Mouse (Mus musculus): ENCODE results near the gene Phf13. TPM values are rescaled to one million over a fixed set of nuclear protein-coding genes. Genes with fewer than 3 reads are reported as not detected.

Phf13 gene
- polyA plus RNA-seq, 1 experiment: not detected

DNA sequence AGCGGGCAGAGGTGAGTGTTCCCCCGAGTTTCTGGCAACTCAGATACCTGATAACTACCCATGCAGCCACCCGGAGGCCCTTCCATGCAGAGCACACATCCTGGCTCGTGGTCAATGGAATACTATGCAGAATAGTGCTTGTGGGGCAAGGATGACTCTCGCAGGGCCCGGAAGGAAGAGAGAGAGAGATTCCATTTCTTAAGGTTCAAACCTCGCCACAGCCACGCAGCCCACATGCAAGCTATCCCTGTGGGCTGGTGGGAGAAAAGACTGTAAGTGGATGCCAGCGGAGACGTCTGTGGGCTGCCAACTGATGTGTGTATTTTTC lies 8.1 kb downstream of the Phf13 start:
- 8% methylated on average over 10 of the region's 10 CpGs for WGBS
- H3K4me1 ChIP-seq (ENCODE audit: control insufficient read depth, insufficient read depth, low read length): peaks cover 22% of the 10 kb centered on the region
- no peak for TF ChIP-seq POLR2A (IDR thresholded peaks at IDR 0.05; ENCODE audit: insufficient read depth, low read depth, low read length)
- no peak for TF ChIP-seq CTCF (IDR thresholded peaks at IDR 0.05; ENCODE audit: insufficient read depth, low read depth, low read length)
- peak overlapping the region; percentile 85 for H3K4me3 ChIP-seq (ENCODE audit: insufficient read depth, low read depth, low read length)
- peak overlapping the region; percentile 74; the same call in 1 of the 2 replicates for H3K27ac ChIP-seq (ENCODE audit: insufficient read depth, low read depth, low read length)

DNA sequence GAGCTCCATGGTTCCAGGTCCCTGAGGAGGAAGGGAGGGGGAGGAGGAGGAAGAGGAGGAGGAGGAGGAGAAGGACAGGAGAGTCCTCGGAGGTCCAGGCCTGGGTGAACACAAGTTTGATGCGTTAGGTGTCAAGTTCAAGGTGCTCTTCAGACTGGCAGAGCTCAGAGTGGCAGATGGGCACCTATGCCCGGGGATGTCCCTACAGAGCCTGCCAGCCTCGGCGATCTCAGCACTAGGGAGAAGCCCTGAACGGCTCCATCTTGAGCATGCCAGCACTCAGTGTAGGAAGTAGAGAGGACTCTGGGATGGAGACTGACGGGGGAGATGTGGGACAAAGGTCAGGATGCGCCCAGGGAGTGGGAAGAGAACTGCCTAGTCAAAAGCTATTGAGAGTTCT lies 9.4 kb downstream of the Phf13 start:
- peaks cover 23% of the 10 kb centered on the region for H3K4me1 ChIP-seq (ENCODE audit: control insufficient read depth, insufficient read depth, low read length)
- H3K4me3 ChIP-seq (ENCODE audit: insufficient read depth, low read depth, low read length): no peak overlapping the region
- no peak overlapping the region for H3K27ac ChIP-seq (ENCODE audit: insufficient read depth, low read depth, low read length)
- WGBS: 72% methylated on average over 8 of the region's 8 CpGs
- TF ChIP-seq POLR2A (IDR thresholded peaks at IDR 0.05; ENCODE audit: insufficient read depth, low read depth, low read length): no peak
- no peak for TF ChIP-seq CTCF (IDR thresholded peaks at IDR 0.05; ENCODE audit: insufficient read depth, low read depth, low read length)

DNA sequence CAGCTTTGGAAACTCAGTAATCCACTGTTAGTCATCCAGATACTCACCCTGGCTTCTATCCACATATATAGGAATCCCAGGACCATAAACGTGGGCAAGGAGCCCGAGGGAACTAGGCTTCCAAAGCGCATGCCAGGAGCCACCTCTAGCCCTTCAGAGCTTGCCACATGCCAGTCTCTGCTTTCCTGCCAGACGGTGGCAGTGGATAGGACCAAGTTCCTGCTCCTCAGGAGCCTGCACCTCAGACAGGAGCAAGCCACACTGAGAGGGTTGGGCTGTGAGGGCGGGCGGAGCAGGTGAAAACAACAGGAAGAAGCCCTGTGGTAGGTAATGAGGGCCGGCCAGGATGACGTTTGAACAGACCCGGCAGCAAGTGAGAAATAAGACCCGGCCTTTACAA lies 10.2 kb downstream of the Phf13 start:
- Histone ChIP-seq H3K4me1 (ENCODE audit: control insufficient read depth, insufficient read depth, low read length) (peaks cover 25% of the 10 kb centered on the region), H3K4me3 (ENCODE audit: insufficient read depth, low read depth, low read length) (no peak overlapping the region), H3K27ac (ENCODE audit: insufficient read depth, low read depth, low read length) (no peak overlapping the region)
- TF ChIP-seq CTCF (IDR thresholded peaks at IDR 0.05; ENCODE audit: insufficient read depth, low read depth, low read length): no peak
- no peak for TF ChIP-seq POLR2A (IDR thresholded peaks at IDR 0.05; ENCODE audit: insufficient read depth, low read depth, low read length)
- 49% methylated on average over 10 of the region's 10 CpGs for WGBS

- Histone ChIP-seq H3K4me1 (ENCODE audit: control insufficient read depth, insufficient read depth, low read length) (peaks cover 25% of the 10 kb centered on the region), H3K4me3 (ENCODE audit: insufficient read depth, low read depth, low read length) (no peak overlapping the region), H3K27ac (ENCODE audit: insufficient read depth, low read depth, low read length) (no peak overlapping the region)
- TF ChIP-seq CTCF (IDR thresholded peaks at IDR 0.05; ENCODE audit: insufficient read depth, low read depth, low read length) (no peak), POLR2A (IDR thresholded peaks at IDR 0.05; ENCODE audit: insufficient read depth, low read depth, low read length) (no peak)
- WGBS: 47% methylated on average over 9 of the region's 9 CpGs
Observed at GRCm38 (mm10) chr4:151983560-151983959, 12.5 kb downstream of the Phf13 start.

DNA sequence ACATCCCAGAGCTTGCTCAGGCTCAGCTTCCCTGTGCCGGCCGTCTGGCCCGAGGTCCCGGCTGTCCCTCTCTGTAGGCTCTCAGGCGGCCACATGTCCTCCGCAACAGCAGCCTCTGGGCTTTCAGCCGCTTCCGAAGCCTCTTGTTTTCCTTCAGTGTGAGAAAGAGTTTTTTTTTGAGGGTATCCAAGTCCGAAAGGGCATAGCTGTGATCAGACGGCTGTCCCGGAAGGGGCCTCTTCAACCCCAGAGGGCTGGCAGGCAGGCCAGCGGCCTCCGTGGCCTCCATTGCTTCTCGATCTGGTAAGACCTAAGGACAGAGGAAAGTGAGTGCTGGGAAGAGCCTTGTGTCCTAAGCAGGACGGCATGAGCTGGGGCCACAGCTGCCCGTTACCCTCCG lies 13.0 kb downstream of the Phf13 start:
- TF ChIP-seq POLR2A (IDR thresholded peaks at IDR 0.05; ENCODE audit: insufficient read depth, low read depth, low read length): no peak
- no peak for TF ChIP-seq CTCF (IDR thresholded peaks at IDR 0.05; ENCODE audit: insufficient read depth, low read depth, low read length)
- 72% methylated on average over 17 of the region's 17 CpGs for WGBS
- peaks cover 24% of the 10 kb centered on the region for H3K4me1 ChIP-seq (ENCODE audit: control insufficient read depth, insufficient read depth, low read length)
- H3K27ac ChIP-seq (ENCODE audit: insufficient read depth, low read depth, low read length): no peak overlapping the region
- no peak overlapping the region for H3K4me3 ChIP-seq (ENCODE audit: insufficient read depth, low read depth, low read length)

GRCm38 (mm10) chr4:151981363-151981762 lies 14.7 kb downstream of the Phf13 start:
- peaks cover 16% of the 10 kb centered on the region for H3K4me1 ChIP-seq (ENCODE audit: control insufficient read depth, insufficient read depth, low read length)
- H3K27ac ChIP-seq (ENCODE audit: insufficient read depth, low read depth, low read length): no peak overlapping the region
- H3K4me3 ChIP-seq (ENCODE audit: insufficient read depth, low read depth, low read length): no peak overlapping the region
- 6% methylated on average over 5 of the region's 5 CpGs for WGBS
- no peak for TF ChIP-seq POLR2A (IDR thresholded peaks at IDR 0.05; ENCODE audit: insufficient read depth, low read depth, low read length)
- peak; percentile 93 for TF ChIP-seq CTCF (IDR thresholded peaks at IDR 0.05; ENCODE audit: insufficient read depth, low read depth, low read length)

DNA sequence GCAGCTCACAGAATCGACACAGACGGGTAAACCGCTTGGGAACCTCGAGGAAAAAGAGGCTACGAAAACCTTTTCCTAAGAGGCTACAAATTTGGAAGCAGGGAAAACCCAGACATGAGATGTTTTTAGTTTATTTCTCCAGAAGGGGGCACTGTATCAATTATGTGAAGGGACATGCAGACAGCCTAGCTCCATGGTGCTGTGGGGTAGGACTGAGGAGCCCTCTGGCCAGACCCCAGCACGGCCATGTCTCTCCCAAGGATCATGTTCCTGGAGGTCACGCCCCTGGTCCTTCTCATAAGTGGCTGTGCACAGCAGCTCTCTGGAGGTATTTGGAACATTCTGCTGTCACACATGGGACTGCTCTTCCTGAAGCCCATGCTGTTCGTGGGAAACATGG lies 15.4 kb downstream of the Phf13 start:
- no peak overlapping the region for H3K4me3 ChIP-seq (ENCODE audit: insufficient read depth, low read depth, low read length)
- 0 out of 2 replicates have a peak, but pooled peaks have one; percentile 18 for TF ChIP-seq CTCF (IDR thresholded peaks at IDR 0.05; ENCODE audit: insufficient read depth, low read depth, low read length)
- no peak for TF ChIP-seq POLR2A (IDR thresholded peaks at IDR 0.05; ENCODE audit: insufficient read depth, low read depth, low read length)
- peaks cover 10% of the 10 kb centered on the region for H3K4me1 ChIP-seq (ENCODE audit: control insufficient read depth, insufficient read depth, low read length)
- no peak overlapping the region for H3K27ac ChIP-seq (ENCODE audit: insufficient read depth, low read depth, low read length)
- WGBS: 63% methylated on average over 8 of the region's 8 CpGs

DNA sequence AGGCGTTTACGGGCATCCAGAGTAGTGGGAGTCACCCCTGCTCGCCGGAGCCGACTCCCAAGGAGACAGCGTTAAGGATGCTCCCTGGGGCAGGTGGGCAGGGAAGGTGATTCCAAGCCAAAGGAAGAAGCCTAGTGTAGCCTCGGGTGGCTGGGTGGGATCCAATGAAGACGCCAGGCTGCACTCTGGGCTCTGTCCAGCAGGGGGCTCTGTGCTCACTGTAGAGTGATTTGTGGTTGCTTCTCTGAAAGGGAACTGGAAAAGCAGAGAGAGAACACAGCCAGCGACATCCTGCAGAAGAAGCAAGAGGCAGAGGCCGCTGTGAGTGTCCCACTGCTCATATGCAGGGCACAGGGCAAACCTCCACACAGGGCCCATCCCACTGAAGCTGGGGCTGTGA lies 18.3 kb downstream of the Phf13 start:
- no peak overlapping the region for H3K27ac ChIP-seq (ENCODE audit: insufficient read depth, low read depth, low read length)
- peaks cover 12% of the 10 kb centered on the region for H3K4me1 ChIP-seq (ENCODE audit: control insufficient read depth, insufficient read depth, low read length)
- no peak overlapping the region for H3K4me3 ChIP-seq (ENCODE audit: insufficient read depth, low read depth, low read length)
- WGBS: 34% methylated on average over 10 of the region's 10 CpGs
- peak; percentile 77 for TF ChIP-seq CTCF (IDR thresholded peaks at IDR 0.05; ENCODE audit: insufficient read depth, low read depth, low read length)
- no peak for TF ChIP-seq POLR2A (IDR thresholded peaks at IDR 0.05; ENCODE audit: insufficient read depth, low read depth, low read length)

- peaks cover 10% of the 10 kb centered on the region for H3K4me1 ChIP-seq (ENCODE audit: control insufficient read depth, insufficient read depth, low read length)
- 89% methylated on average over 3 of the region's 3 CpGs for WGBS
- no peak overlapping the region for H3K4me3 ChIP-seq (ENCODE audit: insufficient read depth, low read depth, low read length)
- TF ChIP-seq POLR2A (IDR thresholded peaks at IDR 0.05; ENCODE audit: insufficient read depth, low read depth, low read length) (no peak), CTCF (IDR thresholded peaks at IDR 0.05; ENCODE audit: insufficient read depth, low read depth, low read length) (no peak)
- H3K27ac ChIP-seq (ENCODE audit: insufficient read depth, low read depth, low read length): no peak overlapping the region
Observed at GRCm38 (mm10) chr4:151975441-151975840, 20.6 kb downstream of the Phf13 start.
